Mouse (Mus musculus) heart, postnatal 0 days (tissue): ENCODE measurements around the gene A530064D06Rik.

ENCODE experiments used
- CTCF ChIP-seq: IDR thresholded peaks from 2 replicates; pipeline ENCODE4 v1.5.1; 2016; ENCODE audit warnings: antibody characterized with exemption, control low read depth, low read depth
- EP300 ChIP-seq: IDR thresholded peaks from 2 replicates; pipeline ENCODE4 v1.6.1; 2016; ENCODE audit warnings: antibody characterized with exemption, low read depth

DNA sequence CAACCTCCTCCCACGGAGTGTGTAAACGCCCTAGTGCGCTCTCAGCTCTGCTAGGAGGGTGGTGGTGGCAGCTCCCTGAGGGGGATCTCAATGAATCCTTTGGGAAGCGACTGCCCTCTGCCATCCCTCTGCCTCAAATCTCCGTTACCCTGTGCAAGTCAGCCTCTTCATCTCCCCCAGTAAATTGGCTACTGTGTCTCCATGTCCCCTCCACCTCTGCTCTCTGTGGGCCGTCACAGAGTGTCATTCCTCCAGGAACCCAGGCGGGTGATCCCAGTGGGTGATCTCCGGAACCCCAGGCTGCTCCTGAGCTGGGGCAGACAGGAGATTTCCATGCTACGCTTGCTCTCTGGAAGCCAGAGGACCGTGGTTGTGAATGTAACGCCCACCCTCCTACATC lies 67.8 kb downstream of the A530064D06Rik start:
- TF ChIP-seq CTCF: no peak
- no peak for TF ChIP-seq EP300
